Mouse (Mus musculus): ENCODE measurements at regions not wholly inside any gene's neighbourhood (a gene's known extent, or its start where the extent isn't known, plus 50 kb on each side); places are given as distances from the start of the nearest gene placed in this dataset.

GRCm38 (mm10) chr16:23672375-23672774, 151.8 kb upstream of the Masp1 start:
- DNase-seq (ENCODE audit: low spot score), result no peak

GRCm38 (mm10) chr16:23670161-23670560, 149.5 kb upstream of the Masp1 start:
- no peak for DNase-seq (ENCODE audit: low spot score)

- no peak for DNase-seq (ENCODE audit: low spot score)
These were observed 149.0 kb upstream of the Masp1 start for GRCm38 (mm10) chr16:23669651-23670050.
